Mouse (Mus musculus): ENCODE results near the gene Tbc1d32. TPM values are rescaled to one million over a fixed set of nuclear protein-coding genes. Genes with fewer than 3 reads are reported as not detected.

Gene Tbc1d32
- polyA plus RNA-seq, 1 experiment from 2014 or later, result 3.0 TPM

GRCm38 (mm10) chr10:56099126-56099525 lies 129.4 kb downstream of the Tbc1d32 start:
- H3K36me3 ChIP-seq (ENCODE audit: insufficient read depth, low read length), result no peaks in the 10 kb centered on the region
- no peak overlapping the region for H3K9ac ChIP-seq (ENCODE audit: low read depth, low read length)
- ATAC-seq (replicated peaks; ENCODE audit: low FRiP score, low read depth) (no peak), DNase-seq (ENCODE audit: low spot score) (no peak)
- H3K4me3 ChIP-seq (replicated peaks; ENCODE audit: low read depth, low read length), result no peak overlapping the region
- WGBS, result 89% methylated on average over 3 of the region's 3 CpGs
- H3K4me1 ChIP-seq (replicated peaks; ENCODE audit: insufficient read depth, low read length), result no peaks in the 10 kb centered on the region
- H3K27ac ChIP-seq, result no peak overlapping the region
- TF ChIP-seq CTCF (IDR thresholded peaks at IDR 0.05; ENCODE audit: low read depth), result no peak
- H3K27me3 ChIP-seq (ENCODE audit: insufficient read depth, low read length), result no peaks in the 10 kb centered on the region
- no peak overlapping the region for H3K4me2 ChIP-seq (ENCODE audit: low read length)
- H3K9me3 ChIP-seq (replicated peaks; ENCODE audit: low read length), result no peaks in the 10 kb centered on the region

- Histone ChIP-seq H3K4me1 (replicated peaks; ENCODE audit: insufficient read depth, low read length) (no peaks in the 10 kb centered on the region), H3K36me3 (ENCODE audit: insufficient read depth, low read length) (no peaks in the 10 kb centered on the region), H3K9ac (ENCODE audit: low read depth, low read length) (no peak overlapping the region), H3K27me3 (ENCODE audit: insufficient read depth, low read length) (no peaks in the 10 kb centered on the region), H3K4me3 (replicated peaks; ENCODE audit: low read depth, low read length) (no peak overlapping the region), H3K9me3 (replicated peaks; ENCODE audit: low read length) (no peaks in the 10 kb centered on the region), H3K27ac (no peak overlapping the region), H3K4me2 (ENCODE audit: low read length) (no peak overlapping the region)
- ATAC-seq (replicated peaks; ENCODE audit: low FRiP score, low read depth) (no peak), DNase-seq (ENCODE audit: low spot score) (no peak)
- no peak for TF ChIP-seq CTCF (IDR thresholded peaks at IDR 0.05; ENCODE audit: low read depth)
These were observed 131.7 kb downstream of the Tbc1d32 start for GRCm38 (mm10) chr10:56096757-56097156.

GRCm38 (mm10) chr10:56094586-56094985 lies 133.9 kb downstream of the Tbc1d32 start:
- H3K4me1 ChIP-seq (replicated peaks; ENCODE audit: insufficient read depth, low read length), result no peaks in the 10 kb centered on the region
- WGBS, result 80% methylated on average over 5 of the region's 5 CpGs
- no peak for DNase-seq (ENCODE audit: low spot score)

GRCm38 (mm10) chr10:56089714-56090113 lies 138.8 kb downstream of the Tbc1d32 start:
- Histone ChIP-seq H3K9me3 (replicated peaks; ENCODE audit: low read length) (no peaks in the 10 kb centered on the region), H3K27me3 (ENCODE audit: insufficient read depth, low read length) (no peaks in the 10 kb centered on the region), H3K27ac (no peak overlapping the region), H3K36me3 (ENCODE audit: insufficient read depth, low read length) (no peaks in the 10 kb centered on the region), H3K4me1 (replicated peaks; ENCODE audit: insufficient read depth, low read length) (no peaks in the 10 kb centered on the region), H3K9ac (ENCODE audit: low read depth, low read length) (no peak overlapping the region), H3K4me3 (replicated peaks; ENCODE audit: low read depth, low read length) (no peak overlapping the region), H3K4me2 (ENCODE audit: low read length) (no peak overlapping the region)
- TF ChIP-seq CTCF (IDR thresholded peaks at IDR 0.05; ENCODE audit: low read depth), result no peak
- DNase-seq (ENCODE audit: low spot score) (no peak), ATAC-seq (replicated peaks; ENCODE audit: low FRiP score, low read depth) (no peak)
- WGBS, result 81% methylated on average over 4 of the region's 4 CpGs

More at GRCm38 (mm10) chr10:56094586-56094985, 133.9 kb downstream of the Tbc1d32 start:
- Histone ChIP-seq H3K9ac (ENCODE audit: low read depth, low read length) (no peak overlapping the region), H3K4me3 (replicated peaks; ENCODE audit: low read depth, low read length) (no peak overlapping the region), H3K36me3 (ENCODE audit: insufficient read depth, low read length) (no peaks in the 10 kb centered on the region), H3K27ac (no peak overlapping the region), H3K4me2 (ENCODE audit: low read length) (no peak overlapping the region), H3K9me3 (replicated peaks; ENCODE audit: low read length) (no peaks in the 10 kb centered on the region), H3K27me3 (ENCODE audit: insufficient read depth, low read length) (no peaks in the 10 kb centered on the region)
- ATAC-seq (replicated peaks; ENCODE audit: low FRiP score, low read depth), result no peak
- TF ChIP-seq CTCF (IDR thresholded peaks at IDR 0.05; ENCODE audit: low read depth), result no peak

GRCm38 (mm10) chr10:56062746-56063145 lies 165.7 kb downstream of the Tbc1d32 start:
- H3K4me2 ChIP-seq (ENCODE audit: low read length), result no peak overlapping the region
- ATAC-seq (replicated peaks; ENCODE audit: low FRiP score, low read depth) (no peak), DNase-seq (ENCODE audit: low spot score) (no peak)
- no peaks in the 10 kb centered on the region for H3K9me3 ChIP-seq (replicated peaks; ENCODE audit: low read length)
- no peak overlapping the region for H3K4me3 ChIP-seq (replicated peaks; ENCODE audit: low read depth, low read length)
- no peaks in the 10 kb centered on the region for H3K36me3 ChIP-seq (ENCODE audit: insufficient read depth, low read length)
- H3K27ac ChIP-seq, result no peak overlapping the region
- no peak for TF ChIP-seq CTCF (IDR thresholded peaks at IDR 0.05; ENCODE audit: low read depth)
- H3K9ac ChIP-seq (ENCODE audit: low read depth, low read length), result no peak overlapping the region
- H3K4me1 ChIP-seq (replicated peaks; ENCODE audit: insufficient read depth, low read length), result no peaks in the 10 kb centered on the region
- H3K27me3 ChIP-seq (ENCODE audit: insufficient read depth, low read length), result no peaks in the 10 kb centered on the region
- 88% methylated on average over 2 of the region's 2 CpGs for WGBS

GRCm38 (mm10) chr10:56061238-56061830 lies 167.2 kb downstream of the Tbc1d32 start:
- Histone ChIP-seq H3K4me2 (ENCODE audit: low read length) (no peak overlapping the region), H3K36me3 (ENCODE audit: insufficient read depth, low read length) (no peaks in the 10 kb centered on the region), H3K9ac (ENCODE audit: low read depth, low read length) (no peak overlapping the region), H3K4me3 (replicated peaks; ENCODE audit: low read depth, low read length) (no peak overlapping the region), H3K9me3 (replicated peaks; ENCODE audit: low read length) (no peaks in the 10 kb centered on the region), H3K27me3 (ENCODE audit: insufficient read depth, low read length) (no peaks in the 10 kb centered on the region), H3K27ac (no peak overlapping the region), H3K4me1 (replicated peaks; ENCODE audit: insufficient read depth, low read length) (no peaks in the 10 kb centered on the region)
- no peak for TF ChIP-seq CTCF (IDR thresholded peaks at IDR 0.05; ENCODE audit: low read depth)
- ATAC-seq (replicated peaks; ENCODE audit: low FRiP score, low read depth) (peak; percentile 46), DNase-seq (ENCODE audit: low spot score) (peak; percentile 6)
- WGBS, result 69% methylated on average over 2 of the region's 2 CpGs

GRCm38 (mm10) chr10:56058979-56059422 lies 169.5 kb downstream of the Tbc1d32 start:
- DNase-seq (ENCODE audit: low spot score), result no peak
- Histone ChIP-seq H3K9me3 (replicated peaks; ENCODE audit: low read length) (no peaks in the 10 kb centered on the region), H3K27me3 (ENCODE audit: insufficient read depth, low read length) (no peaks in the 10 kb centered on the region), H3K4me1 (replicated peaks; ENCODE audit: insufficient read depth, low read length) (no peaks in the 10 kb centered on the region), H3K36me3 (ENCODE audit: insufficient read depth, low read length) (no peaks in the 10 kb centered on the region), H3K4me2 (ENCODE audit: low read length) (no peak overlapping the region), H3K4me3 (replicated peaks; ENCODE audit: low read depth, low read length) (no peak overlapping the region), H3K27ac (no peak overlapping the region), H3K9ac (ENCODE audit: low read depth, low read length) (no peak overlapping the region)
- 71% methylated on average over 3 of the region's 3 CpGs for WGBS
- TF ChIP-seq CTCF (IDR thresholded peaks at IDR 0.05; ENCODE audit: low read depth), result no peak
- ATAC-seq (replicated peaks; ENCODE audit: low FRiP score, low read depth), result no peak
